Mouse (Mus musculus) MN1 (cell line): ENCODE data around the gene Stox2.

Experiments
- DNase-seq: peaks from one replicate; pipeline ENCODE4 v3.0.0-alpha.2; 2016; ENCODE audit warnings: low spot score

Gene Stox2

DNA sequence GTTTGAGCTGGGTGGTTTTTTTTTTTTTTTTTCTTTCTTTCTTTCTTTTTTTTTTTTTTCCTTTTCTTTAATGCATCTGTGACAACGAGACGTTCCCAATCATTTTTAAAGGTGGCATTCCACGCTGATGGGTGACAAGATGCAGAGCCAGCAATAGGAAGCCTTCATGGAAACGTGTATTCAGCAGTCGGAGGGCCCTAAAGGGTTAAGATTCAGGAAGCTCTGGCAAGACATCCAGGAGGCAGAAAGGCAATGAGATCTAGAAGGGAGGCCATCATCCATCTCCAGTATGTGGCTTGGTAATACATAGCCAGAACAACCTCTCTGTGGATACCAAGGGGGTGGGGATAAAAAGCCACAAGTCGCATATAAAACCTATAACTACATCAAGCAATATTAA, 156.5 kb downstream of the Stox2 start:
- DNase-seq: peak; percentile 39

DNA sequence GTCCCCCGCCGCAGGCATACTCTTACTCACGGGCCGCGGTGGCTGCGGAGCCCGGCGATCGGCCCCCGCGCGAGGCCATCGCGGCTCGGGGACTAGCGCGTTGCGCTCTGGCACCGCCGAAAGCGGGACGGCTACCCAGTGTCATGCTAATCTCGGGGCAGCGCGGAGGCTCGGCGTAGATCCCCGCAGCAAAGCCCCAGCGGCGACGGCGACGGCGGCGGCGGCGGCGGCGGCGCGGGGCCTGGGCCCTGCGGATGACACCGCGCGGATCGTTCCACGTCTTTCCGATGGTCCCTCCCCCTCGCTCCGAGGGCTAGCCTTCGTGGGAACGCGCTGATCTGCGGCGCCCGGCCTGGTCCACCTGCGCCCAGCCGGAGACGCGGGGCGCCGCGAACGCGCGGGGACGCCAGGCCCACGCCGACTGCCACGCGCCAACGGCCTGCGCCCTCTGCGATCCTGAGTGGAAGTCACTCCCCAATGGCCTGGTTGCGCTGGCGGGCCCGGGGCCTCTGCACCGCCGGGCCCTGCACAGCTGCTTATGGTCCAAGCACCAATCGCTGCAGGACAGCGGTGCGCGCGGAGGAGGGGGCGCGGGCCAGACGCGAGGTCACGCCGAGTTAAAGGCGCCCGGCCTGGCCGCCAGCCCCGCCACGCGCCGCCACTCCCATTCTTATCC, 157.2 kb downstream of the Stox2 start:
- DNase-seq: peak; percentile 91

DNA sequence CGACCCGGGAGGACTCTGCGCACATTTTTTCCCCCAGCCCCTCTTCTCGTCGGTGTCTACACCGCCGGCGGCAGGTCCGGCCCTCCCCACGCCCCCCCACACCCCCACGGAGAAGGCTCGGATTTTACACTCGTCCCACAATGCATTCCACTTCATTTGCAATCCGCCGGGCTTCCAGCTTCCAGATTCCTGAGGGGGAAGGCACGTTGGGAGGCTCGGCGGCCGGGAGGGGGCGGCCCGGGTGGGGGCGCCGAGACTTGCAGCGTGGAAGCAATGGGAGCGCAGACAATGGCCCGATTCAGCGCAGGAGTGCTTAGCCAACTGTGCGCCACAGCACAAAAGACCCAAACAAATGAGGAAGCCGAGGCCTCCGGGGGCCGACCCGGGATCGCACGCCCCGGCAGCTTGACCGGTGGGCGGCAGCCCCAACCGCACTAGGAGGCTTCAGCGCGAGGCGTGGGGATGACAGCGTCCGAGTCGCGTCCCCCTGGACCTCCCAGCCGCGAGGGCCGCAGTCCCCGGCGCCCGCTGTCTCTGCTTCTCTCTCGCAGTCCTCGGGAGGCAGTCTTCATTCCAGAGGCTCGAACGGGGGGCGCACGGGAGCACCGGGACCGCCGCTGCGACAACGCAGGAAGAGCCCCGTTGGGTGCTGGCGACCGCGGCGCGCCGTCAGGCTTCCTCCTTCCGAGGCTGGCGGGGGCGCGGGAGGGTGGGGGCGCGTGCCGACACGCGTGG, 157.9 kb downstream of the Stox2 start:
- DNase-seq: peak; percentile 65

DNA sequence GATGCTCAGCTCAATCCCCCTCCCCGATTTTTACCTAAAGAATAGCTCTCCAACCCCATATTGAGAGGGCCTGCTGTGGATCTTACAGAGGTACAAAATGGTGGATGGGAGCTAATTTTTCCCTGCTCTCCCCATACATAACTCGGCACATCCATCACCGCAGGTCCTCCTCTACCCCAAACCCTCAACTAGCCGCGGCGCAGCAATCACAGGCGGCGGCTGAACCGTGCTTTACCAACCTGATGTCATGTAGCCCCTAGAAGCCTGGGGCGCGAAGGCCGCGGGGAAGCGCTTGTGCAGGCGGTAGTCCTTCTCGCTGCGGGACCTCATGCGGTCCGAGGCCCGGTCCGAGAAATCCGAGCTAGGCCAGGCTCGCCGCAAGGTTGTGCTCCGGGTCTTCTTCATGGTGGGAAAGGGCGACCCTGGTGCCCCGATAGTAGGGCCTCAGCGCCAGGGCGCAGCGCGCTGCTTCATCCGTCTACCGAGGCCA, 158.5 kb downstream of the Stox2 start:
- peak; percentile 58 for DNase-seq

DNA sequence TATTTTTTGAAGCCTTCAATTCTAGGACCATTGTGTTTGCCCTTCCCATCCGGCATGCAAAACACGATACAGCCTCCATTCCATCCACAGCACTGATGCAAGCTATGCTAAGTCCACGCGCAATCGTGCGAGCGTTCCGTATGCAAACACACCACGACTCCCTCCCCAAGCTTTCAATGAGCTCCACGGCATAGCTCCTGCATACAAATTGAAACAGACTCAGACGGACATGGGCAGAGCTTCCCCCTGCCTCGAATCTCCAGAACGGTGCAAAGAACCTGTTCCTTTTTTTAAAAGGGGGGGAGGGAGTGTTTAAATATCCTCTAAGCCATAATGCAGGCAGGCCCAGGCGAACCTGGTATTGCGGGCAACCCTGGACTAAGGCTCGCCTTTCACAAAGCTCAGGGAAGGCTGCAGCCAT, 159.0 kb downstream of the Stox2 start:
- peak; percentile 62 for DNase-seq

DNA sequence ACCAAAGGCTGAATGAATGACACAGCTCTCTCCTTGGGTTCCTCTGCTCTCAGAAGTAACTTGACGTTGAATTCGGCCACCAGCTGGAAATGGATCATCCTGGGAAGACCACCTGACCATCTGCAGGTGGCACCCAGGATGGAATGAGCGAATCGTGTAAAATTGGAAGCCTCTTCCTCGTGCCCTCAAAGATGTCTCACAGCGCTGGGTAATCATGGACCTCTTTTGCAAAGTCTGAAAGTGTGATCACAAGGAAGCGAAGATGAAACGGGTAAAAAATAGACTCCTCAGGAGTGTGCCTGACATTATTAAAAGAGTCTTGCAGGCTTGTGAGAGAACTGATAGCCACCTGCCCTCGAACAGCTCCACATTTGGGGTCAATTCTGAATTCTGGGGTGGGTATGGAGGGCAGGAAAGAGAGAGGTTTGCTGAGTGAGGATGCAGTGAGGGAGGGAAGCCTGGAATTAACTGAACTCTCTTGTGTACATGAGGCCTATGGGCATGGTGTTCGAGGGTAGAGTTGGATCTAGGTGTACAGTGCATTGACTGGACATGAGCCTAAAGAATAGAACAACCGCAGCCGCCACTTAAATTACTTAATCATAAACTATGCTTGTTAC, 160.0 kb downstream of the Stox2 start:
- DNase-seq: no peak

DNA sequence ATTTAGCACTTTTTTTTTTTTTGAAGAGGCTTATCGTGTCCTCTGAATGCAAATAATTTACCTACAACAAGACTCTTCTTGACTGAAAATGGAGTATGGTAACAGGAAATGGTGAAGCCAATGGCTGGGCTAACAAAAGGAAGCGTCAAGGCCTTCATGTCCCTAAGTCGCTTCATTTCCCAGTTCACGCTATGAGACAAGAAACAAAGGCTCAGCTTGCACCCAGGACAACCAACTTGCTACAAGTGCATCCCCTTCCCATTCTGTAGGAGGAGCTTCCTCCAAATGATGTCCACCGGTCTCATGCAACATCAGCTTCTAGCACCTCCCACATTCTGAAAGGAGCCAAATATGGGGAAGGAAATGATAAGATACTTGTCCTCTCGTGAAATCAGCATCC, 160.7 kb downstream of the Stox2 start:
- DNase-seq: no peak

DNA sequence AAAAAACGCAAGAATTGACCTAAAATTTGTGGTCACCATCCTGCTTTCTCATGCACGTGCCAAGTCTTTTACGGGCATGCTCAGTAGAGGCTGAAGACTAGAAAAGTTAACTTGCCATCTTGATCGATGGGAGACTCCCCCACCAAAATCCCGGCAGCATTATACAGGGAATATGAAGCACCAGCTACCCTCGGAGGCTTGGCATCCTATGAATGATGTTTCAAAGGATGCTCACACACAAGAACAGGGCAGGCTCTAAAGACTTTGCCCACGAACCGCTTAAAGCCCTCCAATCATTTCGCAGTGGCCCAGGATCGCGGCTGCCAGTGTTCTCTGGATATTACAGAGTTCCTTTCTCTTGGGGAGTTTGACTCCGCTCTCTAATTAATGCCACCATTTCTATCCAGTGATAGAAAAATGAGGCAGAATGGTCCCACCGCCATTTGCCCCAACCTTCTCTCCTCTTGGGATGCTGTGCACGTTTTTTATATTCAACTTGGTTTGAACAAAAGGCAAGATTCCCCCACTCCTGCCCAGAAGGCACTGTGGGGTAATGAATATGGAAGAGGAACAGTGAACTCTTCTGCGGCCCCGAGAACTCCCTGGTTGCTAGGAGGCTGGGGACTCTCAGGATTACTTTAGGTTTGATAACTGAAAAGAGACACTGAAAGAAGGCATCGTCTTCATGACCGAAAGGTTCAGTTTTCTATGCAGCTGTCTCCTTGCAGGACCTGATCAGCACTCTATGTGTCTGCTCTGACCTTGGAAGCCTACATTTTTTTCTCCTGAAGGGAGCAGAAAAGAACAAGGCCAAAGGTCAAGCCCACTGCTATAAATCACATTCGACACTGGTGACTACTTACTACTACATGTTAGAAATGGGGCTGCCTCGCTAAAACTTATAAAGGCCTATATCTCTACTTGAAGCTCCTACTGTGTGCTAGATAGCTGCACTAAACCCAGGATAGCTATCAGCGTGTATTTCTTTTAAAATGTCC, 161.5 kb downstream of the Stox2 start:
- DNase-seq: no peak

DNA sequence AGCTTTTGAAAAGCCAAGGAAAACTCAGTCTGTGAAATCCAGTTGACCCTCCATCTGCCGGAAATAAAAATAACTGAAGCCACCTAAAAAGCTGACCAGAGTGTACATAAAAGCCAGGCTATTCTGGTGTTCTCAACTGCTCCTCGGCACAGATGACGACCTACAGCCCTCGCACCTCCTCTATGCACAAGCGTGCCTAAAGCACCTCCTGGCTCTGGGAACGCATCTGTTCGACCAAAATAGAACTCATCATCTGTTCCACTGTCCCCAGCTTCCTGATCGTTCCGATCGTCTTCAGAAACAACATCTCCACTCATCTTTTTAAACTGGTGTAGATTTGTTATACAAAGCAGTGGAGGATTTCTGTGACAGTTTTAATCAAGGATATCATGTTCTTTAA, 166.3 kb downstream of the Stox2 start:
- DNase-seq: no peak

DNA sequence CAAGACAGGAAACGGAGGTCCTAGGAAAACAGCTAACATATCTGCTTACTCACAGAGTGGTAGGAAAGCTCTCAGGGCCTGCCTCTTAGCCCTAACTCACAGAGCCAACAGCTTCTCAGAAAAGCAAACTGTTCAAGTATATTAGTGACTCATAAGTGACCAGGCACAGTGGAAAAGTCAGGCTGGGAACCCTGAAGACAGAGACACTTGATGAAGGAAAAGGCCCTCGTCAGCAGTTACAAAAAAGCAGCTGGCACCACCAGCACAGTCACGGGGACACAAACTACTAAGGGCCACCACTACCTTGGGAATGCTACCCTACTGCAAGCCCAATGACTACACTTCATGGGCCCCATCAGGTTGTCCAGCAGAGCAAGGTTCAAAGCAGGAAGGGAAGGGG, 168.0 kb downstream of the Stox2 start:
- DNase-seq: no peak

DNA sequence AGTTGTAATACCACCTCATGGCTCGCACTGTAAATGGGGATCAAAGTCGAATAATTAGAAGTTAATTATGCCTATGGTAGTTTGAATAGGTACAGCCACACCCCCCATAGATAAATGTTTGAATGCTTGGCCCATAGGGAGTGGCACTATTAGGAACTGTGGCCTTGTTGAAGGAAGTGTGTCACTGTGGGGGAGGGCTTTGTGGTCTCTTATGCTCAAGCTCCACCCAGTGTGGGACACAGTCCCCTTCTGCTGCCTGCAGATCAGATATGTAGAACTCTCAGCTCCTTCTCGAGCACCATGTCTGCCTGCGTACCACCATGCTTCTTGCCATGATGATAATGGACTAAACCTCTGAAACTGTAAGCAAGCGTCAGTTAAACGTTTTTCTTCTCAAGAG, 177.2 kb downstream of the Stox2 start:
- no peak for DNase-seq

DNA sequence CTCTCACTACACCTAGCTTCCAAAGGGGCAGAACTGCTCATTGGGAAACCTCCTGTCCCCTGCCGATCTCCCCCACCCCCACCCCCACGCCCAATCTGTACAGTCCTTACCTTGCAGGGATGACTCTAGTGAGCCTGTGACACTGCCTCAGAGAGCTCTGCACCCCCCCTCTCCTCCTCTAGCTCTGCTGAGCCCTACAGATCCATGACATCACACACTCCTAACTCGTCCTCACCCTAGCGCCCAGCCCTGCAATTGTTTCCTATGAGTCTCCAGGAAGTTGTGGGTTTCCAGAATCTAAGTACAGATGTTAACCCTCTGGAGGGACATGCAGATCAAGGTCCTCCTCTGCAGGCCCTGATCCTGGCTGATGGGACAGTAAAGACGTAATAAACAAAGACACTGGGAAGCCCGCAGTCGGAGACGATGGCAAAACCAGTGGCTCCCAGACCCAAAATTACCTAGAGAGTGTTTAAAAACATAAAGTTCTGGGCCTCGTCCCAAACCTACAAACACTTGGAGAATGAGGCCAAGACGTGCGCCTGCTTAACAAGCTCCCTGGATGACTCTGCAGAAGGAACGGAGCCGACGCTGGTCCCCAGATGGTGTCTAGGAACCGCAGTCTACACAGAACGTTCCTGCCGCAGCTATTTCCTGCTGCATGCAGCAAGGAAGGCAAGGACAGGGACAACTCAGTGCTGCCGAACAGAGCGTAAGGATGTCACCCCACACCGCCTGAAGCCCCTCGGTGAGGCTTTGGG, 177.9 kb downstream of the Stox2 start:
- no peak for DNase-seq

DNA sequence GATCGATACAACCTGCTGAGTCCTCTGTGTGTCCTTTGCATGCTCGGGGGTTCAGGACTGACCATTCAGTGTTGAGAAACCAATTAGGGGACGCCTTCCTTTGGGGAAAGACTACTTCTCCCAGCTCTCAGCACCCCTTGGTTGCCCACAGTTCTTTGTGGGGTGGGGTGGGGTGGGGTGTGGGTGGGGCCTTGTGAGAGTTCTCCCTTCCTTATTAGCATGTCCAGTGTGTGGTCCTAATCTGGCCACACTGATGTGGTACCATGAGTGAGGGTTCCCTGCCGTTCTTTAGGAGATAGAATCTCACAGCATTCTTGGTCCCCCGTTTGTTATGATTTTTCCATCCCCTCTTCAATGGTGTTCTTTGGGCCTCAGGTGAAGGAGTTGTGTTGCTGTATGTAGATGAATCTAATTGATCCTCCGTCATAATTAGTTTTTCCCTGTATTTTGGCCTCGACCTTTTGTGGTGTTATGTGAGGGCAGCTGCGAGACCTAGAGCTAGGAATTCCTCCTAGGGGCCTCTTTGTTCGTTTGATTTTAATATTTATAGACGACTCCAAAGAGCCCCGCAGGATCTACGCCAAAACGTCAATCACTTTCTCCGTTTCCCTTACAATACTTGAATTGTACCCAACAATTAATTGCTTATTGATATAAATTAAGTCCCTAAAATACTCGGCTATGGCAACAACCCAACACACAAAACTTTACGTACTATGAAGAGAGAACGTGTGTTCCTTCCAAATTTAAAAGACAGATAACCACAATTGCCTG, 182.9 kb downstream of the Stox2 start:
- no peak for DNase-seq

DNA sequence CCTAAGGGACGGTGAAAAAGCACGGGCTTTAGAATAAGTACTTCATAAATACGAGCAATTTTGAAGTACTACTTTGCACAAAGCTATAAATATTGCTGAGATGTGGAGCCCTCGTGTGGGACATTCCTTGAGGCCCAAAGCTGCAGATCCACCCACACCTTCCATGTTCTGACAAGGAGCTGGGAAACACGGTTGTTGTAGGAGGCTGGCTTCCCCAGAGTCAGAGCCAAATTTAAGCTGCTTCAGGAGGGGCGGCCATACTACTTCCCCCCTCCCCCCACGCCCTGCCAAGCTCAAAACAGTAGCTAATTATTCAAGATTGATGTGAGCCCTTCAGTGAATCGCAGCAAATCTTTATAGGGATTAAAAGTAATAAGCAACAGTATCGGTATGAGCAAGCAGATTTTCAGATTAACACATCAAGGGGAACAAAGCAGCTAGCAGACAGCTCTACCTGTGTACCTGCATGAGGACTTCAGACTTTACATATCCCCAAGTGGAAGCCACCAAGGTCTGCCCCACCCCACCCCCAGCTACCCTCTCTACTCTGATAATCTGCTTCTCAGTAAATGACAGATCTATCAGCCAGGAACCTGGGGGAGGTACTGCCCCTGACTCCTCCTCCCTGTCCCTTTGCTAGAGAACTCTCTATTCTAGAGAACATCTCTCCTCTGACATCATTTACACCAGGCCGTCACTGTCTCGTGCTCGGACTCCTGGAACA, 185.2 kb downstream of the Stox2 start:
- no peak for DNase-seq

DNA sequence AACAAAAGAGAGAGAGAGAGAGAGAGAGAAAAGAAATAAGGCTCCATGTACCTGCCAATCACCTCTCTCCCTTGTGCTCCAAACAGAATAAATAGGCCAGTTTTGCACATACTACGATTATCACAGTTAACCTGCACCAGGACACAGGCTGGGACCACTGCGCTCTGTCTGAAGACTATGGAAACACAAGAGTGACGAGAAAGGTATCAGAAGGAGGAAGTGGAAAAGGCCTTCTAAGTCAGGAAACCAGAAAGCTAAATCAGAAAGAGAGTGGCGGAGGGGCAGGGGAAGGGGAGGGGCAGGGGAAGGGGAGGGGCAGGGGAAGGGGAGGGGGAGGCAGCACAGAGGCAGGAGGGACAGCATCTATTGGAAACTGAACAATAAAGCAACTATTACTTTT, 195.3 kb downstream of the Stox2 start:
- no peak for DNase-seq

DNA sequence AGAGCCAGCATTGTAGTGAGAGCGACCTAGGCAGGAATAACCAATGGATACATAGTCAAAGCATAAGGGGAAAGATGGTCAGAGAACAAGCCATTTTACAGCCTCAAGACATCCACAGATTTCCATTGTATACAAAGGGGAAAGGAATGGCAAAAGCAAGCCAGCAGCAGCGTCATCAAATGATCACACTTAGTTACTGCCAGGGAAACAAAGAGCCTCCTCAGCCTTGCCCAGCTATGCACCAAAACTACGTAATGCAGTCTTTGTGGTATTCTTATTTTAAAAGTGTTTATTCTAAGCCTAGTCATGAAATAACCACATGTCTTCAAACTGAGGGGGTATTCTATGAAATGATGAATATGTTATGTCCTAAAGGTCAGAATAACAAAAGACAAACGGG, 201.0 kb downstream of the Stox2 start:
- no peak for DNase-seq

DNA sequence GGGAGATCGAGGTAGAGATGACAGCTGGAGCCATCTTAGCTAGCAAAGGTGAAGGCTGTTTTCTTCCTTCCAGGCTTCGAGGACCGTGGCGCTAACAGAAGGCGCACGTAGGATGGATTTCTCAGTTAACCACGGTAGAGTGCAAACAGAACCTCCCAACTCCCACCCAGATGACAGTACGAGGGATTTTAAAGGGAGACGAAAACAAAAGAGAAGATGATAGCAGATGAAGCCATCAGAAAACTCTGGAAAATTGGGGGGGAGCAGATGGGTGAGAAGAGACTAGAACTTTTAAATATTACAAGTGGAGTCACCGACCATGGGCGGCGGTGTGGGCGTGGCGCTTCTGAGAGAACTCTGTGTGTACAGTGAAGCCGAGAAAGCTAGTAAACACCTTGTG, 202.0 kb downstream of the Stox2 start:
- DNase-seq: no peak

DNA sequence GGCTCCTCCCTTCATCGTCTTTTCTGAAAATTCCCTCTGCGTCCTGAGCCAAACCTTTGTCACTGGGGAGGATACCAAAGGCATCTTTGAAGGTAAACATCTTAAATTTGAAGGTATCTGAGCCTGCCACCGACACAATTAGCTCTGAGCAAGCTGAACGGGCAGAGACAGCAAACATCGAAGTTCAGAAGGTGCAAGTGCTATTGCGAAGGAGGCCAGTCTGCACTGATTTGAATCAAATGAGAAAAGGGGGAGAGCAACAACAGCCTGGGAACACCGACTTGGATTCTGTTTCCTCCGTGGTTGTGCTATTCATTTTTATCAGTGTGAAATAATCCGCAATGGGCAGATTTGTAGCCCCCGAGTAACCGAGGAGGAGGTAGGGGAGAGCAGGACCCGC, 202.5 kb downstream of the Stox2 start:
- no peak for DNase-seq

DNA sequence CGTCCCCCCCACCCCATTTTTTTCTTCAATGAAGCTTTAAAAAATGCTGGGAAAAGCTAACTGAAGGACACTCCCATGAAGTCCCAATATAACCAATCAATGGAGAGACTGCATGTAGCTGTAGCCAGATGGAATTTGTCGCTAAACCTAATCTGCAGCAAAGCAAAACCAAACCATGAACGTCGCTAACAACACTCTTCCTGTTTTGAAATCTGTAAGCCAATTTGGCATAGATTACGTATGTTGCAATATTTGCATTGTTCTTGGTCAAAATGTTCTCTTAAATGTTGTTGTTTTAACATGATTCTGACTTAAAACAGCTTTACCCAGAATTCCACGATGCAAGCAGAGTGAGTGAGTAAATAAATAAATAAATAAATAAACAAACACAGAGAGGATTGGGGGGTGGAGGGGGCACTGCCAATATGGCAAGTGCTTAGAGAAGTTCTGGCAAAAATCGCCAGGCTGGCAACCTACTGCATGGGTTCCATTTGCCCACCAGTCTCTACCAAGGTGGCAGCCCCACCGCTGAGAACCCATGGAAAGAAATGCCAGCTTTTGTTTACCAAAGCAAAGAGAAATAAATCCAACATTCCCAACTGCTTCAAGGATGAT, 203.0 kb downstream of the Stox2 start:
- DNase-seq: peak; percentile 74
